Mouse (Mus musculus): ENCODE measurements around the gene Padi2.

GRCm38 (mm10) chr4:140862036-140862650 lies 44.0 kb upstream of the Padi2 start:
- TF ChIP-seq POLR2A (IDR thresholded peaks at IDR 0.05; ENCODE audit: insufficient read depth, low read length) (no peak), EP300 (IDR thresholded peaks at IDR 0.05; ENCODE audit: insufficient read depth, low read depth, low read length) (no peak), CTCF (IDR thresholded peaks at IDR 0.05; ENCODE audit: low read depth, low read length) (no peak)

Data from ES-Bruce4 (cell line).